Mouse (Mus musculus) thymus, adult 2 months (tissue): ENCODE measurements around the gene Laptm4a.

Source experiments
- CTCF ChIP-seq: fragments of 200-500 bp; IDR thresholded peaks from 2 replicates; pipeline ENCODE4 v1.5.1; 2012; ENCODE audit warnings: mild to moderate bottlenecking, control low read depth, low read length, moderate library complexity, borderline replicate concordance; ENCODE audit not compliant: control insufficient read depth, poor library complexity, insufficient read depth; ENCODE audit errors: extremely low read depth
- POLR2A ChIP-seq: fragments of 200-500 bp; IDR thresholded peaks from 2 replicates; pipeline ENCODE4 v1.6.1; 2012; ENCODE audit warnings: mild to moderate bottlenecking, low read length, control low read depth, moderate library complexity; ENCODE audit not compliant: control insufficient read depth, poor library complexity, insufficient read depth; ENCODE audit errors: extremely low read depth

DNA sequence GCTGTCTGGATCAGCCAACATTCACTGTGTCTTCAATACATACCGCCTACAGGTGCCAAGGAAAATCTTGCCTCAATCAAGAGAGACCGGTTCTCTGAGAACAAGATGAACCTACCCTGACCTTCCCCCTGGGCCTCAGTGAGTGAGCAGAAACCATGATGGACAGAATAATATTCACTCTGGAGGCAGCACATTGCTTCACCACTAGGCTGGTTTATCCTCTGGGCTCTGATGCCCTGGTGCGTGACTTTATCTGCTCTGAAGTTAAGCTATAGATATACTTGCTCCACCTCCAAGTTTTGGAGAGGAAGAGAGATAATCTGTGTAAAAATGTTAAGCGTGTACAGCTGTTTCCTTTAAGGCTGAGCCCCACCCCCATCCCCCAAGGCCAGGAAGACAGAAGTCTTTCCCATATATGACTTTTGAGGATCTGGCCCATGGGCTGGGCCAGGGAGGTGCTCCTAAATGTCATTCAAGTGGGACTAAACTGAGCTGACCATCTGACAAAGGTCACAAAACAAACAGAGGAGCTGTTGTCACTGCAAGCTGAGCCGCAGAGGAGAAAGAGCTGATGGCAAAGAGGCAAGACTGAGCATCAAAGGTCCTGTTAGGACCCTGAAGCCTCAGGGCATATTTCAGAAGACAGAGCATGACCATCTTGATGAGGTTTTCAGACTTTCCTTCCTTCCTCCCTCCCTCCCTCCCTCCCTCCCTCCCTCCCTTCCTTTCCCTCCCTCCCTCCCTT is 20.4 kb upstream of the Laptm4a start:
- no peak for TF ChIP-seq POLR2A
- no peak for TF ChIP-seq CTCF
